Mouse (Mus musculus): ENCODE data around the gene S100a10. TPM values are rescaled to one million over a fixed set of nuclear protein-coding genes. Genes with fewer than 3 reads are reported as not detected.

Gene S100a10
- polyA plus RNA-seq, 1 experiment, result 468 TPM

GRCm38 (mm10) chr3:93511801-93512200, 43.1 kb upstream of the S100a10 start:
- no peak for TF ChIP-seq CTCF (IDR thresholded peaks at IDR 0.05; ENCODE audit: low read depth, low read length)
- TF ChIP-seq POLR2A (IDR thresholded peaks at IDR 0.05; ENCODE audit: insufficient read depth, low read length), result no peak
- TF ChIP-seq EP300 (IDR thresholded peaks at IDR 0.05; ENCODE audit: insufficient read depth, low read depth, low read length), result no peak
- Histone ChIP-seq H3K9me3 (replicated peaks; ENCODE audit: control insufficient read depth, insufficient read depth, low read length, poor library complexity, severe bottlenecking) (no peaks in the 10 kb centered on the region), H3K4me1 (ENCODE audit: control insufficient read depth, insufficient read depth, low read length) (no peaks in the 10 kb centered on the region)

GRCm38 (mm10) chr3:93512386-93513101, 42.3 kb upstream of the S100a10 start:
- H3K27me3 ChIP-seq (ENCODE audit: control insufficient read depth, insufficient read depth, low read length, poor library complexity, severe bottlenecking), result no peaks in the 10 kb centered on the region; the same call in 1 of the 2 replicates
- H3K9me3 ChIP-seq (replicated peaks; ENCODE audit: control insufficient read depth, insufficient read depth, low read length, poor library complexity, severe bottlenecking), result no peaks in the 10 kb centered on the region
- H3K4me1 ChIP-seq (ENCODE audit: control insufficient read depth, insufficient read depth, low read length), result no peaks in the 10 kb centered on the region
- no peaks in the 10 kb centered on the region for H3K36me3 ChIP-seq (ENCODE audit: control insufficient read depth, insufficient read depth, low read length, poor library complexity, severe bottlenecking)
- no peak overlapping the region for H3K9ac ChIP-seq (ENCODE audit: low read depth, poor library complexity, severe bottlenecking)
- no peak overlapping the region for H3K27ac ChIP-seq (ENCODE audit: insufficient read depth, low read length)
- no peak for TF ChIP-seq POLR2A (IDR thresholded peaks at IDR 0.05; ENCODE audit: insufficient read depth, low read length)
- no peak overlapping the region for H3K4me3 ChIP-seq (ENCODE audit: low read depth, low read length)

More at GRCm38 (mm10) chr3:93511801-93512200, 43.1 kb upstream of the S100a10 start:
- no peaks in the 10 kb centered on the region; the same call in 1 of the 2 replicates for H3K27me3 ChIP-seq (ENCODE audit: control insufficient read depth, insufficient read depth, low read length, poor library complexity, severe bottlenecking)
- H3K9ac ChIP-seq (ENCODE audit: low read depth, poor library complexity, severe bottlenecking), result no peak overlapping the region
- H3K27ac ChIP-seq (ENCODE audit: insufficient read depth, low read length), result no peak overlapping the region
- no peaks in the 10 kb centered on the region for H3K36me3 ChIP-seq (ENCODE audit: control insufficient read depth, insufficient read depth, low read length, poor library complexity, severe bottlenecking)
- H3K4me3 ChIP-seq (ENCODE audit: low read depth, low read length), result no peak overlapping the region

GRCm38 (mm10) chr3:93514628-93515027, 40.3 kb upstream of the S100a10 start:
- no peak overlapping the region for H3K4me3 ChIP-seq (ENCODE audit: low read depth, low read length)
- H3K4me1 ChIP-seq (ENCODE audit: control insufficient read depth, insufficient read depth, low read length), result peaks cover under 1% of the 10 kb centered on the region
- no peak overlapping the region for H3K9ac ChIP-seq (ENCODE audit: low read depth, poor library complexity, severe bottlenecking)
- no peaks in the 10 kb centered on the region; the same call in 1 of the 2 replicates for H3K27me3 ChIP-seq (ENCODE audit: control insufficient read depth, insufficient read depth, low read length, poor library complexity, severe bottlenecking)
- H3K36me3 ChIP-seq (ENCODE audit: control insufficient read depth, insufficient read depth, low read length, poor library complexity, severe bottlenecking), result no peaks in the 10 kb centered on the region
- no peaks in the 10 kb centered on the region for H3K9me3 ChIP-seq (replicated peaks; ENCODE audit: control insufficient read depth, insufficient read depth, low read length, poor library complexity, severe bottlenecking)
- H3K27ac ChIP-seq (ENCODE audit: insufficient read depth, low read length), result no peak overlapping the region
- no peak for TF ChIP-seq POLR2A (IDR thresholded peaks at IDR 0.05; ENCODE audit: insufficient read depth, low read length)
- TF ChIP-seq CTCF (IDR thresholded peaks at IDR 0.05; ENCODE audit: low read depth, low read length), result no peak
- TF ChIP-seq EP300 (IDR thresholded peaks at IDR 0.05; ENCODE audit: insufficient read depth, low read depth, low read length), result no peak

- TF ChIP-seq POLR2A (IDR thresholded peaks at IDR 0.05; ENCODE audit: insufficient read depth, low read length), result no peak
- Histone ChIP-seq H3K36me3 (ENCODE audit: control insufficient read depth, insufficient read depth, low read length, poor library complexity, severe bottlenecking) (no peaks in the 10 kb centered on the region), H3K4me3 (ENCODE audit: low read depth, low read length) (no peak overlapping the region), H3K4me1 (ENCODE audit: control insufficient read depth, insufficient read depth, low read length) (peaks cover 3% of the 10 kb centered on the region), H3K27me3 (ENCODE audit: control insufficient read depth, insufficient read depth, low read length, poor library complexity, severe bottlenecking) (no peaks in the 10 kb centered on the region; the same call in 1 of the 2 replicates), H3K9me3 (replicated peaks; ENCODE audit: control insufficient read depth, insufficient read depth, low read length, poor library complexity, severe bottlenecking) (no peaks in the 10 kb centered on the region), H3K27ac (ENCODE audit: insufficient read depth, low read length) (no peak overlapping the region), H3K9ac (ENCODE audit: low read depth, poor library complexity, severe bottlenecking) (no peak overlapping the region)
Observed at GRCm38 (mm10) chr3:93517343-93517742, 37.5 kb upstream of the S100a10 start.

GRCm38 (mm10) chr3:93519856-93520329, 35.0 kb upstream of the S100a10 start:
- H3K27me3 ChIP-seq (ENCODE audit: control insufficient read depth, insufficient read depth, low read length, poor library complexity, severe bottlenecking), result no peaks in the 10 kb centered on the region; the same call in 1 of the 2 replicates
- H3K4me1 ChIP-seq (ENCODE audit: control insufficient read depth, insufficient read depth, low read length), result peaks cover 3% of the 10 kb centered on the region
- no peaks in the 10 kb centered on the region for H3K9me3 ChIP-seq (replicated peaks; ENCODE audit: control insufficient read depth, insufficient read depth, low read length, poor library complexity, severe bottlenecking)
- TF ChIP-seq EP300 (IDR thresholded peaks at IDR 0.05; ENCODE audit: insufficient read depth, low read depth, low read length) (no peak), POLR2A (IDR thresholded peaks at IDR 0.05; ENCODE audit: insufficient read depth, low read length) (no peak), CTCF (IDR thresholded peaks at IDR 0.05; ENCODE audit: low read depth, low read length) (no peak)
- H3K9ac ChIP-seq (ENCODE audit: low read depth, poor library complexity, severe bottlenecking), result peak overlapping the region; percentile 75
- H3K27ac ChIP-seq (ENCODE audit: insufficient read depth, low read length), result peak overlapping the region; percentile 96
- H3K36me3 ChIP-seq (ENCODE audit: control insufficient read depth, insufficient read depth, low read length, poor library complexity, severe bottlenecking), result peaks cover 5% of the 10 kb centered on the region; the same call in 1 of the 2 replicates
- H3K4me3 ChIP-seq (ENCODE audit: low read depth, low read length), result 0 out of 2 replicates have a peak overlapping the region, but pooled peaks have one; percentile 31
